Mouse (Mus musculus) hindlimb bud, embryonic 11.5 days (tissue): ENCODE measurements at regions not wholly inside any gene's neighbourhood (a gene's known extent, or its start where the extent isn't known, plus 50 kb on each side); places are given as distances from the start of the nearest gene placed in this dataset.

Experiments
- DNase-seq: peaks from one replicate; pipeline ENCODE4 v3.0.0-alpha.2; 2012; ENCODE audit warnings: low read depth, low spot score; ENCODE audit errors: extremely low spot score

DNA sequence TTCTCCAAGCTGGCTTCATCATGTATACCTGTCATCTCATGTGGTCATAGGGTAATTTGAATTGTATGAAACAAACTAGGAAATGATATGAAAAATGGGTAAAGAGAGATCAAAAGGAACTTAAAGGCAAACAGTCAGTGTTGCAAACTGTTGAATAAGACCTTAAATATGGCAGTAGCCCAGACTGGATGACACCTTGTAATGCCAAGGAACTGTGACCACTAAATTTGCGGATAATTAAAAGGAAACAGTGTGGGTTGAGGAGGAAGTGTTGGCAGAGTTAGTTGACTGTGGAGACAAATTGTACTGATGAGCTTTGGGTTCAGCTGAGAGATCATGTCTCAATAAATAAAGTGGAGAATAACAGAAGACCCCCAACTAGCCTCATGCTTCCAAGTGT lies 147.3 kb upstream of the Rasa1 start:
- no peak for DNase-seq

DNA sequence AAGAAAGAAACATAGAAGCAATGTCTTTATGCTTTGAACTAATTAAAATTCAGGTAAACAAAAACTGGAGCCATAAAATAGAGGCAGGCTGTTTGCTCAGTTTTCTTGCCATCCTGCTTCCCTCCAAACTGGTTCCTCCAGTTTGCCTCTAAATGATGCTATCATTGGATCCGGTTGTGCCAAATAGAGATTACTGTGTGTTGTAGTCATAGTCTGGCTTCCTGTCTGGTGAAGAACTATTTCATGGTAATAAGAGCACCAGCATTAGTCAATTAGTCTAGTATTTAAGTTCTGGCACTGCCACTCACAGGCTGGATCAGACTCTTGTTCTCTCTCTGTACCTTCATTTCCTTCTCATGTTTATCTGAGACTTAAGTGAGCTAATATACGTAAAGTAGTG lies 141.9 kb upstream of the Rasa1 start:
- DNase-seq: no peak

DNA sequence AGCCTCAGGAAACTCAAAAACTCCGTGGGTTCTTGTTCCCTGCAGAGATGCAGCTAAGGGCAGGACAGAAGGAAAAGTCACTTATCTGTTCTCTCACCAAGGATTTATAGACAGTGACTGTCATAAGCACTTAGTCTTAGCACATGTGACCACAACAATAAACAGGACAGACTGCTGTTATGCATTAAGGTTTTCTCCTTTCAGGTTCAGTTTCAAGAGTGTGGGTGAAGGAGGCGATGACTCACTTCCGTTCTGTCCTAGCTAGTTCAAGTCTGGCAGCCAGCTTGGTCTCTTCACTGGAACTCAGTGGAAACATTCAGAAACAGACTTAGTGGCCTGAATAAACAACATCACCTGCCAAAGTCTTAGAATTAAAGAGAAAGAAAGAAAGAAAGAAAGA lies 141.1 kb upstream of the Rasa1 start:
- DNase-seq: no peak

DNA sequence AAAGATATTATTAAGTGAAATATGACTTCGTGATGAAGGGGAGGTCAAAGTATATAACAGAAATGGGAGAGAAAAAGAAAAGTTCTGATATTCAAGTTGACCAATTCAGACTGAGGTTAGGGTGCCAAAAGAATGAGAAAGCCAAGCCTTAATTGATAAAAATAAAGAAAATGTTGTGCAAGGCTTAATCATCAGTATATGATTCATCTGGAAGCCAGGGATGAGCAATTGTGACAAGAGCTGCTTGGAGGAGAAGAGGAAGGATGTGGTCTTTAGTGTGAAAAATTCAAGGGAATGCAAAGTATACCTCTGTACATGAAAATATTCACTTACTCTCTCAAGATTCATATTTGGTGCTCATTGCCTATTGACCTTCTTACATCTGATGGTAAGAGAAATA lies 129.7 kb upstream of the Rasa1 start:
- no peak for DNase-seq

DNA sequence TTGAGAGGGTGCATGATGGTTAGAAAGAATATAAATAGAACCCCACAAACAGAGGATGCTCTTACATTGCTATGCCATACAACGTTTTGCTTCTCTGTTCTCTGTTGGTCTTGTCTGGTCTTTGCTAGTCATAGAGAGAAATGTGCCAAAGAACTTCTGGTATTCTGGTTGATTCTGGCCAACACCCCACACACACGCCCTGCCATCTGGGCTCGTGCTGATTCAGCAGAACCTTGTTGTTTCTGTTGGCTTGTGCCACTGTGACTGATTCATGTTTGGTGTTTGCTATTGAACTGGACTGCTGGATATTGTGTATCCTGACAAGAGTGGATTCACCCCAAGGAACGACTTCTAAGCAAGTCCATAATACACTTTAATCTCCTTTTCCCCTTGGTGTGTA lies 126.0 kb upstream of the Rasa1 start:
- DNase-seq: no peak

DNA sequence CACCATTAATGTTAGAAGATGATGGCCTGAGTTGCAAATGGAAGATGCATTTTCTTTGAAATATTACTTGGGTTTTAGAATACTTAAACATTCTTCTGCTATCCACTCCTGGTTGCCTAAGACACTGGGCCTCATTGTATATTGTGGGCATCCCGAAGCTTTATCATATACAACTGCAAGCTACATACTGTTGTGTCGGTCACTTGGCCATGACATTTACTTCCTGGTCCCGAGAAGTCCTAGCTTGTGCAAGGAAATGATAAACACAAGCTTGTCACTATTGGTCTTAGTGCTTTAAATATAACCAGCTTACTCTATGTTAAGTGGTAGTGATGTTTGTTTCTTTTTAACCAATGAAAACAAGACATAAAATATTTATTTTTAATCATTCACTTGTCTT lies 122.4 kb upstream of the Rasa1 start:
- no peak for DNase-seq

DNA sequence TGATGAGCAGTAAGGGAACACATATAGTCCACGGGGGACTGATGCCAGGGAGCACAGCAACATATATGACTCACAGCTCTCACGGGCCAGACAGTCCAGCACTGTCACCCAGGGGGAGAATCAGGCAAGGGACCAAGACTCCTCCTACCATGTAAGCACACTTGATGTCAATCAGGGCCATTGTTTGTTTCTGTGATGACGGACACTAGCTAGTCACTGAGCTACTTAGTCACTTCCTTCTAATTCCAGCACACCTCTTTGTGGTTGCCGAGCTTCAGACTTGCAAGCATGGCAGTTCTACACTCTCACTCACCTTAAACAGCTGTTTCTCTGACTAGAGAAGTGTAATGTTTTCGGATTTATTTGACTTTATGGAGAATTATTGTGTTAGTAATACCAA lies 109.9 kb upstream of the Rasa1 start:
- no peak for DNase-seq

DNA sequence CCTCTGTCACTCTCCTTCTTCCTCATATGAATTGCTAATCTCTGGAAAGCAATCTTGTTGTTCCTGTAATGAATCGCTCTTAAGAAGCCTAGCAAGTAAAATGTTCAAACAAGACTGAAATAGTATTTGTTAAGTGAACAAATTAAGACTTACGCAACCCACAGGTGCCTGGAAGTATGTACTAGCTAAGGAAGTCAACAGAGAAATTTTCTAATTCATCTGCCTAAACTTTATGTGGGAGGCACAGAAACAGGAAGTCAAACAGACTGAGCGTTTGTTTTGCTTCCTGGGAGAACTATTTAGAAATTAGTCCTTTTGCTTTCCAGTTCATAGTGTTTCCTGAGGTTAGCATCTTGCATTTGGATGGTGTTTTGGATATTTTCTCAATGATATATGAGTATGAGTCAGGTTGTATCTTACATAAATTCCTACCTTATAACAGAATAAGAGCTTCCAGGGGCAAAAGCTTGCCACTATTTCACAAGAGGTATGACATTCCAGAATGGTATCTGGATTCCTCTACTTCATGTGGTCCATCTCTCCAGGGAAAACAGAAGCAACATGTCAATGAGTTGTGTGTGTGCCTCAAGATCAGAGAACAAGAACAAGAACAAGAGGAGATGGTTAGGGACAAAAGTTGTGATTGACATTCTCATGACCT lies 87.5 kb upstream of the Rasa1 start:
- DNase-seq: no peak

DNA sequence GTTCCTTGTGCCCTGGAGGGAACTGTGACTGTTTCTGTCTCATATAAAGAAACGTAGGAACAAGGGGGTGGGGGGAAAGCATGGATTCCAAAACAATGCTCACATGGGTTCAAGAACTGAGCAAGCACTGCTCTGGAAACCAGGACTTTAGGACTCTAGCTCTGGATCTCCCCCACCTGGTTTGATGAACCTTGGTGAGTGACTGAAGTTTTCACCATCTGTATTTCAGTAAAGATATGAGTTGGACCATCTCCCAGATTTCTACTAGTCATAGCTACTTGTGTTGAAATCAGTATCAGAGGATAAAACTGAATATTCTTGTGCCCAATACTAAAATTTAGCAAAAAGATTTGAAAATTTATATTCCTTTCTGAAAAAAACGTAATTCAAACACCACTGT lies 70.7 kb upstream of the Rasa1 start:
- no peak for DNase-seq

DNA sequence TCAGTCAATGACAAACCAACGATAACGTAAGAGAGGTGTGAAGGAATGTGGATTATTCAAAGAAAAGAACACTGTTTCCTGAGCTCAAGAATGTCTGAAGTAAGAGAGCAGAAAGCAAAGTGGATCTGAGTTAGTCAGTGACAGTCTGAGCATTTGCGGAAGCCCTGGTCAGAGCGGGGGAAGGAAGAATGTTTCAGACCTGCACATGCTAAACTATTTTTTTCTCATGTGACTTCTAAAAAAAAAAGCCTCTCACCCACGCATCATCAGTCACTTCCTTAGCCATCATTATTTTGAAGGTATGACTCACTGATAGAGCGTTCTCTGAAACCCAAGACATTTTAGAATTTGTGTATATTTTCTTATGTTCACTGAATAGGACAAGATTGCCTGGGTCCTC lies 70.2 kb upstream of the Rasa1 start:
- no peak for DNase-seq

DNA sequence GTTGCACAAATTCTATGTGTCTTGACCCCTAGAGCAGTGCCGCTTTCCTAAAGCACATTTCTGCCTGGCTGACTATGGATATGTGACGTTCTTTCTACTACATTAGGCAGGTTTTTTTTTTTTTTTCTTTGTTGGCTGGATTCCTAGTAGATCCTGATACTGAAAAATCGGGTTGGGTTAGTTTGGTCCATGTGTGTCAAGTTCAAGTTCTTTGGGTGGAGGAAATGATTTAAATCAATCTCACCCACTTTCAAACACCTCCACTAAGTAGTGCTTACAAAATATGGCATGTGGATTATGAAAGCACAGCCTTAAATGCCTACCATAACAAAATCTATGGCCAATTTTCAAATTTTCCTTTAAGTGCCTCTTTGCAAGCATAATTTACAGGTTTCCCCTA lies 63.1 kb upstream of the Rasa1 start:
- DNase-seq: no peak
